Mouse (Mus musculus): ENCODE results near the gene Col16a1. TPM values are rescaled to one million over a fixed set of nuclear protein-coding genes. Genes with fewer than 3 reads are reported as not detected.

Col16a1 gene
- polyA plus RNA-seq, 1 experiment from 2014 or later, result 37.1 TPM

- Histone ChIP-seq H3K4me2 (ENCODE audit: low read length) (no peak overlapping the region), H3K9me3 (ENCODE audit: control insufficient read depth, low read length) (no peaks in the 10 kb centered on the region), H3K27ac (replicated peaks in 1 of 2; ENCODE audit: control insufficient read depth in 1 of 2, insufficient read depth in 1 of 2, low read depth in 2 of 2, low read length in 2 of 2) (no peak overlapping the region), H3K36me3 (ENCODE audit: control insufficient read depth, insufficient read depth, low read length) (no peaks in the 10 kb centered on the region), H3K27me3 (ENCODE audit: control insufficient read depth, insufficient read depth, low read length) (peaks cover 29% of the 10 kb centered on the region), H3K4me1 (ENCODE audit: control insufficient read depth in 2 of 2, insufficient read depth in 2 of 2, low read length in 2 of 2) (peaks cover 12 to 14% of the 10 kb centered on the region in 2 experiments), H3K9ac (ENCODE audit: low read length) (no peak overlapping the region), H3K4me3 (ENCODE audit: control insufficient read depth in 1 of 2, insufficient read depth in 1 of 2, low read depth in 1 of 2, low read length in 2 of 2) (no peak overlapping the region)
- WGBS, result 60% methylated on average over 9 of the region's 9 CpGs
- no peak for ATAC-seq (ENCODE audit: insufficient number of reproducible peaks, insufficient read depth, low FRiP score, low read depth)
Measured at GRCm38 (mm10) chr4:130082211-130082610, 34.6 kb downstream of the Col16a1 start.

- H3K4me2 ChIP-seq (ENCODE audit: low read length), result no peak overlapping the region
- no peaks in the 10 kb centered on the region for H3K9me3 ChIP-seq (ENCODE audit: control insufficient read depth, low read length)
- no peaks in the 10 kb centered on the region for H3K36me3 ChIP-seq (ENCODE audit: control insufficient read depth, insufficient read depth, low read length)
- peak; percentile 29; the same call in 1 of the 2 replicates for ATAC-seq (ENCODE audit: insufficient number of reproducible peaks, insufficient read depth, low FRiP score, low read depth)
- H3K4me1 ChIP-seq (ENCODE audit: control insufficient read depth in 2 of 2, insufficient read depth in 2 of 2, low read length in 2 of 2), result peaks cover 12 to 14% of the 10 kb centered on the region in 2 experiments
- WGBS, result 44% methylated on average over 7 of the region's 7 CpGs
- peaks cover 22% of the 10 kb centered on the region for H3K27me3 ChIP-seq (ENCODE audit: control insufficient read depth, insufficient read depth, low read length)
- peak overlapping the region in 1 of 2 experiments; percentile 24; a peak in 1 of 4 replicates for H3K27ac ChIP-seq (replicated peaks in 1 of 2; ENCODE audit: control insufficient read depth in 1 of 2, insufficient read depth in 1 of 2, low read depth in 2 of 2, low read length in 2 of 2)
- 0 out of 2 replicates have a peak overlapping the region, but pooled peaks have one; percentile 5 for H3K9ac ChIP-seq (ENCODE audit: low read length)
- H3K4me3 ChIP-seq (ENCODE audit: control insufficient read depth in 1 of 2, insufficient read depth in 1 of 2, low read depth in 1 of 2, low read length in 2 of 2), result no peak overlapping the region
Measured at GRCm38 (mm10) chr4:130084331-130084945, 36.8 kb downstream of the Col16a1 start.

- Histone ChIP-seq H3K4me2 (ENCODE audit: low read length) (no peak overlapping the region), H3K9ac (ENCODE audit: low read length) (no peak overlapping the region), H3K27me3 (ENCODE audit: control insufficient read depth, insufficient read depth, low read length) (peaks cover 22% of the 10 kb centered on the region), H3K4me3 (ENCODE audit: control insufficient read depth in 1 of 2, insufficient read depth in 1 of 2, low read depth in 1 of 2, low read length in 2 of 2) (no peak overlapping the region), H3K4me1 (ENCODE audit: control insufficient read depth in 2 of 2, insufficient read depth in 2 of 2, low read length in 2 of 2) (peaks cover 12 to 14% of the 10 kb centered on the region in 2 experiments), H3K27ac (replicated peaks in 1 of 2; ENCODE audit: control insufficient read depth in 1 of 2, insufficient read depth in 1 of 2, low read depth in 2 of 2, low read length in 2 of 2) (no peak overlapping the region), H3K9me3 (ENCODE audit: control insufficient read depth, low read length) (no peaks in the 10 kb centered on the region), H3K36me3 (ENCODE audit: control insufficient read depth, insufficient read depth, low read length) (no peaks in the 10 kb centered on the region)
- no peak for ATAC-seq (ENCODE audit: insufficient number of reproducible peaks, insufficient read depth, low FRiP score, low read depth)
- 70% methylated on average over 12 of the region's 12 CpGs for WGBS
Measured at GRCm38 (mm10) chr4:130085246-130085820, 37.7 kb downstream of the Col16a1 start.

- Histone ChIP-seq H3K4me3 (ENCODE audit: control insufficient read depth in 1 of 2, insufficient read depth in 1 of 2, low read depth in 1 of 2, low read length in 2 of 2) (no peak overlapping the region), H3K27ac (replicated peaks in 1 of 2; ENCODE audit: control insufficient read depth in 1 of 2, insufficient read depth in 1 of 2, low read depth in 2 of 2, low read length in 2 of 2) (no peak overlapping the region), H3K36me3 (ENCODE audit: control insufficient read depth, insufficient read depth, low read length) (no peaks in the 10 kb centered on the region), H3K27me3 (ENCODE audit: control insufficient read depth, insufficient read depth, low read length) (peaks cover 29% of the 10 kb centered on the region), H3K9ac (ENCODE audit: low read length) (no peak overlapping the region), H3K4me1 (ENCODE audit: control insufficient read depth in 2 of 2, insufficient read depth in 2 of 2, low read length in 2 of 2) (peaks cover 0 to 3% of the 10 kb centered on the region in 2 experiments; a peak in 1 of 4 replicates), H3K4me2 (ENCODE audit: low read length) (no peak overlapping the region), H3K9me3 (ENCODE audit: control insufficient read depth, low read length) (no peaks in the 10 kb centered on the region)
- WGBS, result 11% methylated on average over 7 of the region's 7 CpGs
- ATAC-seq (ENCODE audit: insufficient number of reproducible peaks, insufficient read depth, low FRiP score, low read depth), result 0 out of 2 replicates have a peak, but pooled peaks have one; percentile 7
Measured at GRCm38 (mm10) chr4:130087293-130087692, 39.7 kb downstream of the Col16a1 start.

GRCm38 (mm10) chr4:130095137-130095536, 47.5 kb downstream of the Col16a1 start:
- Histone ChIP-seq H3K36me3 (ENCODE audit: control insufficient read depth, insufficient read depth, low read length) (no peaks in the 10 kb centered on the region), H3K9ac (ENCODE audit: low read length) (no peak overlapping the region), H3K27me3 (ENCODE audit: control insufficient read depth, insufficient read depth, low read length) (peaks cover 13% of the 10 kb centered on the region), H3K9me3 (ENCODE audit: control insufficient read depth, low read length) (no peaks in the 10 kb centered on the region), H3K4me3 (ENCODE audit: control insufficient read depth in 1 of 2, insufficient read depth in 1 of 2, low read depth in 1 of 2, low read length in 2 of 2) (no peak overlapping the region), H3K4me1 (ENCODE audit: control insufficient read depth in 2 of 2, insufficient read depth in 2 of 2, low read length in 2 of 2) (no peaks in the 10 kb centered on the region), H3K27ac (replicated peaks in 1 of 2; ENCODE audit: control insufficient read depth in 1 of 2, insufficient read depth in 1 of 2, low read depth in 2 of 2, low read length in 2 of 2) (no peak overlapping the region), H3K4me2 (ENCODE audit: low read length) (no peak overlapping the region)
- ATAC-seq (ENCODE audit: insufficient number of reproducible peaks, insufficient read depth, low FRiP score, low read depth), result no peak
- 47% methylated on average over 3 of the region's 3 CpGs for WGBS

GRCm38 (mm10) chr4:130101183-130101582, 53.5 kb downstream of the Col16a1 start:
- no peak overlapping the region for H3K4me2 ChIP-seq (ENCODE audit: low read length)
- H3K9ac ChIP-seq (ENCODE audit: low read length), result no peak overlapping the region; the same call in 1 of the 2 replicates
- WGBS, result 36% methylated on average over 8 of the region's 8 CpGs
- ATAC-seq (ENCODE audit: insufficient number of reproducible peaks, insufficient read depth, low FRiP score, low read depth), result no peak
- H3K27me3 ChIP-seq (ENCODE audit: control insufficient read depth, insufficient read depth, low read length), result no peaks in the 10 kb centered on the region; the same call in 1 of the 2 replicates
- H3K27ac ChIP-seq (replicated peaks in 1 of 2; ENCODE audit: control insufficient read depth in 1 of 2, insufficient read depth in 1 of 2, low read depth in 2 of 2, low read length in 2 of 2), result no peak overlapping the region
- H3K9me3 ChIP-seq (ENCODE audit: control insufficient read depth, low read length), result 0 out of 2 replicates have a peak, but pooled peaks cover 3% of the 10 kb centered on the region
- no peaks in the 10 kb centered on the region for H3K36me3 ChIP-seq (ENCODE audit: control insufficient read depth, insufficient read depth, low read length)
- no peak overlapping the region for H3K4me3 ChIP-seq (ENCODE audit: control insufficient read depth in 1 of 2, insufficient read depth in 1 of 2, low read depth in 1 of 2, low read length in 2 of 2)
- peaks cover 5 to 6% of the 10 kb centered on the region in 2 experiments; a peak in 2 of 4 replicates for H3K4me1 ChIP-seq (ENCODE audit: control insufficient read depth in 2 of 2, insufficient read depth in 2 of 2, low read length in 2 of 2)

GRCm38 (mm10) chr4:130102111-130102651, 54.5 kb downstream of the Col16a1 start, which contains the start of gene Pef1:
Gene Pef1 (plus strand): TSS chr4:130102558.
- ATAC-seq (ENCODE audit: insufficient number of reproducible peaks, insufficient read depth, low FRiP score, low read depth), result no peak
- Histone ChIP-seq H3K4me1 (ENCODE audit: control insufficient read depth in 2 of 2, insufficient read depth in 2 of 2, low read length in 2 of 2) (peaks cover 5 to 9% of the 10 kb centered on the region in 2 experiments; a peak in 2 of 4 replicates), H3K36me3 (ENCODE audit: control insufficient read depth, insufficient read depth, low read length) (no peaks in the 10 kb centered on the region), H3K4me3 (ENCODE audit: control insufficient read depth in 1 of 2, insufficient read depth in 1 of 2, low read depth in 1 of 2, low read length in 2 of 2) (no peak within 1 kb of the TSS), H3K9ac (ENCODE audit: low read length) (no peak within 1 kb of the TSS), H3K9me3 (ENCODE audit: control insufficient read depth, low read length) (0 out of 2 replicates have a peak, but pooled peaks cover 3% of the 10 kb centered on the region), H3K4me2 (ENCODE audit: low read length) (no peak within 1 kb of the TSS), H3K27me3 (ENCODE audit: control insufficient read depth, insufficient read depth, low read length) (no peaks in the 10 kb centered on the region; the same call in 1 of the 2 replicates), H3K27ac (replicated peaks in 1 of 2; ENCODE audit: control insufficient read depth in 1 of 2, insufficient read depth in 1 of 2, low read depth in 2 of 2, low read length in 2 of 2) (no peak within 1 kb of the TSS)
- 15% methylated on average over 6 of the region's 6 CpGs for WGBS

Measured in heart, embryonic 14.5 days (tissue).